Mouse (Mus musculus) forebrain, embryonic 13.5 days (tissue): ENCODE results near the gene Ankrd52. TPM values are rescaled to one million over a fixed set of nuclear protein-coding genes. Genes with fewer than 3 reads are reported as not detected.

ENCODE experiments used
- ATAC-seq: fragments of 200-750 bp; cut with Nextera tagmentation; 2 replicates; pipeline ENCODE4 v1.8.0; 2017
- H3K27ac ChIP-seq: fragments of 300-500 bp; sonication (generic); 2 replicates; pipeline ENCODE4 v1.5.1; 2015; ENCODE audit warnings: inconsistent platforms, mild to moderate bottlenecking, moderate library complexity
- H3K27me3 ChIP-seq: fragments of 300-500 bp; sonication (generic); 2 replicates; pipeline ENCODE4 v1.6.1; 2015; ENCODE audit warnings: mild to moderate bottlenecking, inconsistent platforms
- H3K36me3 ChIP-seq: fragments of 300-500 bp; sonication (generic); 2 replicates; pipeline ENCODE4 v1.6.1; 2015; ENCODE audit warnings: mild to moderate bottlenecking, inconsistent platforms; ENCODE audit not compliant: poor library complexity, severe bottlenecking
- H3K4me1 ChIP-seq: fragments of 300-500 bp; sonication (generic); 2 replicates; pipeline ENCODE4 v1.6.1; 2015; ENCODE audit warnings: inconsistent platforms
- H3K4me2 ChIP-seq: fragments of 300-500 bp; sonication (generic); 2 replicates; pipeline ENCODE4 v1.6.1; 2015; ENCODE audit warnings: inconsistent platforms, mild to moderate bottlenecking, moderate library complexity
- H3K4me3 ChIP-seq: fragments of 300-500 bp; sonication (generic); 2 replicates; pipeline ENCODE4 v1.5.1; 2015; ENCODE audit warnings: mild to moderate bottlenecking, inconsistent platforms
- H3K9ac ChIP-seq: fragments of 300-500 bp; sonication (generic); 2 replicates; pipeline ENCODE4 v1.6.1; 2015; ENCODE audit warnings: mild to moderate bottlenecking, inconsistent platforms
- H3K9me3 ChIP-seq: fragments of 300-500 bp; sonication (generic); replicated peaks from 2 replicates; pipeline ENCODE4 v1.6.1; 2016; ENCODE audit warnings: inconsistent platforms
- WGBS: fragments of 180-500 bp; shearing (Covaris S2); methylation state at CpG from one replicate; pipeline ENCODE4 v1.1.7; 2015; 5-methylcytosine and 5-hydroxymethylcytosine counted together
- polyA plus RNA-seq: library from polyadenylated mRNA; unstranded; fragments of >200 nt; fragmentation: Nextera tagmentation; extraction: Ambion mirVana; gene quantifications from 2 replicates; pipeline ENCODE4 v1.2.1, GENCODE M21; 2015

Gene Ankrd52
- polyA plus RNA-seq, 1 experiment from 2014 or later, result 12.0 TPM

- H3K27ac ChIP-seq, result no peak overlapping the region
- H3K9me3 ChIP-seq, result no peaks in the 10 kb centered on the region
- no peak overlapping the region for H3K4me2 ChIP-seq
- H3K9ac ChIP-seq, result no peak overlapping the region
- WGBS, result 93% methylated on average over 2 of the region's 2 CpGs
- H3K4me3 ChIP-seq, result no peak overlapping the region
- H3K4me1 ChIP-seq, result peaks cover 4% of the 10 kb centered on the region; the same call in 1 of the 2 replicates
- H3K27me3 ChIP-seq, result no peaks in the 10 kb centered on the region
- no peak for ATAC-seq
- H3K36me3 ChIP-seq, result peaks cover 90% of the 10 kb centered on the region
Measured at GRCm38 (mm10) chr10:128433417-128433816, 56.5 kb downstream of the Ankrd52 start.

DNA sequence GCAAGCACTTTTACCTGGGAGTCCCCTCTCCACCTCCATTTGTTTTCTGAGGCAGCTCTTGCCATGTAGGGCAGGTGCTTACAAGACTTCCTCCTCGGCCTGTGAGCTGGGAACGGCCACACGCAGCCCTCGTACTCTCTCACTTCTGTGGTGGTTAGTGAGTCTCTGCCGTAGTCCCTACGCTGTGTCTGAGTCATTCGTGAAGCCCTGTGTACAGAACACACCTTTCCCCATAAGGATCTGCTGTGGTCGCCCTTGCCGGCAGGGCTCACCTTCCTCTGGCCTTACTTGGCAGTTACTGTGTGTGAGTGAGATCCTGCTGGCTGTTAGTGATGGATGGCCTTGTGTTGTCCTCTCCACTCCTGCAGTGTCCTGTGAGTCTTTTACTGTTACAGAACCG is 57.8 kb downstream of the Ankrd52 start:
- no peak overlapping the region for H3K4me3 ChIP-seq
- no peak for ATAC-seq
- peaks cover 90% of the 10 kb centered on the region for H3K36me3 ChIP-seq

DNA sequence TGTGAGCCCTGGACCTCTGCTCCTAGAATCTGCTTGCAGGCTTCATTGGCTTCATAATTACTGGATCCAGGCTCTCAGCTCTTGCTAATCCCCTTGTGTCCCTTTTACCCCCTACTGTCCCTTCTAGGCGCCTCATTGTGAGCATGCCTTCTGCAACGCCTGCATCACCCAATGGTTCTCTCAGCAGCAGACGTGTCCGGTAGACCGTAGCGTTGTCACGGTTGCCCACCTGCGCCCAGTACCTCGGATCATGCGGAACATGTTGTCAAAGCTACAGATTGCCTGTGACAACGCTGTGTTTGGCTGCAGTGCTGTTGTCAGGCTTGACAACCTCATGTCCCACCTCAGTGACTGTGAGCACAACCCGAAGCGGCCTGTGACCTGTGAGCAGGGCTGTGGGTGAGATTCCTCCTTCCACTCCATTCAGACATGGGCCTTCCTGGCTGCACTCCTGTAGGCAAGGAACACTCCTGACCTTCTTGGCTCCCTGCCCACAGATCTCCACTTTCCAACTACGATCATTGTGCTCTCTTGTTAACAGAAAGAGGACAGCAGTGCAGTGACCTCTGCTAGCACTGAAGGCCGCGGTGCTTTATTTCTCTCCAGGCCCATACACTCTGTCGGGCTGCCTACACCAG is 58.4 kb downstream of the Ankrd52 start:
- Histone ChIP-seq H3K27ac (no peak overlapping the region), H3K4me2 (no peak overlapping the region), H3K4me3 (no peak overlapping the region), H3K27me3 (no peaks in the 10 kb centered on the region), H3K4me1 (peaks cover 4% of the 10 kb centered on the region; the same call in 1 of the 2 replicates), H3K9me3 (no peaks in the 10 kb centered on the region), H3K9ac (peak overlapping the region; percentile 26; the same call in 1 of the 2 replicates), H3K36me3 (peaks cover 90% of the 10 kb centered on the region)
- 71% methylated on average over 17 of the region's 17 CpGs for WGBS
- ATAC-seq, result no peak

More for the DNA sequence above, 57.8 kb downstream of the Ankrd52 start:
- H3K9me3 ChIP-seq, result no peaks in the 10 kb centered on the region
- no peaks in the 10 kb centered on the region for H3K27me3 ChIP-seq
- H3K9ac ChIP-seq, result no peak overlapping the region
- no peak overlapping the region for H3K4me2 ChIP-seq
- 93% methylated on average over 10 of the region's 10 CpGs for WGBS
- no peak overlapping the region for H3K27ac ChIP-seq
- H3K4me1 ChIP-seq, result peaks cover 4% of the 10 kb centered on the region; the same call in 1 of the 2 replicates

GRCm38 (mm10) chr10:128435873-128436272 is 59.0 kb downstream of the Ankrd52 start:
- no peak for ATAC-seq
- Histone ChIP-seq H3K4me2 (no peak overlapping the region), H3K36me3 (peaks cover 90% of the 10 kb centered on the region), H3K9ac (no peak overlapping the region), H3K4me1 (peaks cover 4% of the 10 kb centered on the region; the same call in 1 of the 2 replicates), H3K9me3 (no peaks in the 10 kb centered on the region), H3K27me3 (no peaks in the 10 kb centered on the region), H3K27ac (no peak overlapping the region), H3K4me3 (no peak overlapping the region)
- WGBS, result 90% methylated on average over 5 of the region's 5 CpGs

DNA sequence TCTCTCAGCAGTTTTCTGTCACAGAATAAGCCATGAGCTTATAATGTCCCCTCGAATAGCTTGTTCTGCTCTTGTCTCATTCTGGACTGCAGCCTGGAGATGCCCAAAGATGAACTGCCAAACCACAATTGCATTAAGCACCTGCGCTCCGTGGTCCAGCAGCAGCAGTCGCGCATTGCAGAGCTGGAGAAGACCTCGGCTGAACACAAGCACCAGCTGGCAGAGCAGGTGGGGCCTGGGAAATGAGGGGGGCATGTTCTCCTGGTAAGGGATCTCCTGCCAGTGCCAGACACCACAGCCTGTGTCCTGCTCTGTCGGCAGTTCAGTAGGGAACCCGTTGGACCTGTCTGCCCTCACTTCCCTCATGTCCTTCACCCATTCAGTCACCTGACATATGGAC is 59.5 kb downstream of the Ankrd52 start:
- WGBS, result 94% methylated on average over 8 of the region's 8 CpGs
- Histone ChIP-seq H3K4me2 (no peak overlapping the region), H3K9ac (no peak overlapping the region), H3K4me3 (no peak overlapping the region), H3K9me3 (no peaks in the 10 kb centered on the region), H3K4me1 (peaks cover 4% of the 10 kb centered on the region; the same call in 1 of the 2 replicates), H3K36me3 (peaks cover 90% of the 10 kb centered on the region), H3K27me3 (no peaks in the 10 kb centered on the region), H3K27ac (no peak overlapping the region)
- ATAC-seq, result no peak

DNA sequence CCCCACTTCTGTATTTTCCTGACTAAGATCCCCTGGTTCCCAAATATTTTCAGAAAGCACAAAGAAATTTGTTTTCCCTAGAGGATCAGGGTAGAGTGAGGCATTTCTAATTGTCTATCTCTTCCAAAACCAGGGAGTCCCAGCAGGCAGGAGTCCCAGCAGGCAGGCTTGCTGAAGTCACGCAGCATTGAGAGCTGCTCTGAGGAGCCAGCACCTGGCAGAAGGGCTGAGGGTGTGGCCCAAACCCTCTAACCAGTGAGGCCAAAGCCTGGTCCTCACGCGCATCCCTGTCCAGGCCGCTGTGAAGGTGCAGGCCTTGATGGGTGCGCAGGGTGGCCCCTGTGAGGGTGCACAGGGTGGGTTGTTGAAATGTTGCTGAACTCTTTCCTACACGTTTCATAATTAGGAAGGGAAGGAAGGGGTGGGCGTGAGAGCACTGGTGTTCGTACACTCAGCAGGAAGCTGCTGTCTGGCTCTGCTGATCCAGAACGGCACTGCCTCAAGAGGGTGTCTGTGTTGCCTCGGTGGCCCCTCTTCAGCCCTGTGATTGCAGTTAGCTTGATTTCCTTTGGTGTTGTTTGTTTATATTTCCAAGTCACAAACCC is 61.9 kb downstream of the Ankrd52 start:
- ATAC-seq, result no peak
- H3K27me3 ChIP-seq, result no peaks in the 10 kb centered on the region
- 89% methylated on average over 10 of the region's 10 CpGs for WGBS
- H3K4me3 ChIP-seq, result no peak overlapping the region
- no peaks in the 10 kb centered on the region for H3K9me3 ChIP-seq
- peaks cover 4% of the 10 kb centered on the region; the same call in 1 of the 2 replicates for H3K4me1 ChIP-seq
- H3K36me3 ChIP-seq, result peaks cover 85% of the 10 kb centered on the region
- no peak overlapping the region for H3K9ac ChIP-seq
- H3K27ac ChIP-seq, result no peak overlapping the region
- H3K4me2 ChIP-seq, result no peak overlapping the region

DNA sequence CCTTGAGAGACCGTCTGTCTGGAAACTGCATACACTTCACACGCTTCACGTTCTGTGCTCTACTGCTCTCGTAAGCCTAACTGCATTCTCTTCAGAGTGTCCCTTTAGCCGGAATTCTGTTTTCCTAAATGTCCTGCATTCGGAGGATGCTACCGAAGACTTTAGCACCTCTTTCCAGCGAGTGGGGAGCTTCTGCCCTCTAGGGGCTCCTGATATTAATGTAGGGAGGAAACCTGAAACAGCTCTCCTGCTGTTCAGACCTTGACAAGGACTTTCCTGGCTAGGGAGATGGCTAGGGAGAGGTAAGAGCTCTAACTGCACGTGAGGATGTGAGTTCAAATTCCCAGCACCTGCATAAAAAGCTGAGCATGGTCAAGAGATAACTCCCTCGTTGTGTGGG is 63.5 kb downstream of the Ankrd52 start:
- ATAC-seq, result no peak
- Histone ChIP-seq H3K27ac (no peak overlapping the region), H3K36me3 (peaks cover 69% of the 10 kb centered on the region), H3K27me3 (no peaks in the 10 kb centered on the region), H3K4me1 (no peaks in the 10 kb centered on the region; the same call in 1 of the 2 replicates), H3K9me3 (no peaks in the 10 kb centered on the region), H3K9ac (no peak overlapping the region), H3K4me2 (no peak overlapping the region), H3K4me3 (no peak overlapping the region)
- 65% methylated on average over 10 of the region's 10 CpGs for WGBS

- H3K4me1 ChIP-seq, result no peaks in the 10 kb centered on the region
- peaks cover 58% of the 10 kb centered on the region for H3K36me3 ChIP-seq
- WGBS, result 85% methylated on average over 10 of the region's 10 CpGs
- no peaks in the 10 kb centered on the region for H3K9me3 ChIP-seq
- H3K4me3 ChIP-seq, result no peak overlapping the region
- ATAC-seq, result no peak
- no peak overlapping the region for H3K27ac ChIP-seq
- H3K27me3 ChIP-seq, result no peaks in the 10 kb centered on the region
- H3K9ac ChIP-seq, result no peak overlapping the region
- no peak overlapping the region for H3K4me2 ChIP-seq
Measured at GRCm38 (mm10) chr10:128441324-128442119, 64.6 kb downstream of the Ankrd52 start.

DNA sequence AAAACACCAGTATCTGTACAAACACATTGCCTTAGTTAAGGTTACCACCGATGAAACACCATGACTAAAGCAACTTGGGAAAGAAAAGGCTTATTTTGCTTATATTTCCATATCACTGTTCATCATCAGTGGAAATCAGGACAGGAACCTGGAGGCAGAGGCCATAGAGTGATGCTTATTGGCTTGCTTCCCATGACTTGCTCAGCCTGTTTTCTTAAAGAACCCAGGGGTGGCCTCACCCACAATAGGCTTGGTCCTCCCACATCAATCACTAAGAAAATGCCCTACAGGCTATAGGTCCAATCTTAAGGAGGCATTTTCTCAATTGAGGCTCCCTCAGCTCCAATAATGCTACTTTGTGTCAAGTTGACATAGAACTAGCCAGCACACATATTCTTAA is 65.8 kb downstream of the Ankrd52 start:
- Histone ChIP-seq H3K4me2 (no peak overlapping the region), H3K4me1 (no peaks in the 10 kb centered on the region), H3K36me3 (peaks cover 47% of the 10 kb centered on the region), H3K9ac (no peak overlapping the region), H3K4me3 (no peak overlapping the region), H3K27me3 (no peaks in the 10 kb centered on the region), H3K9me3 (no peaks in the 10 kb centered on the region), H3K27ac (no peak overlapping the region)
- no peak for ATAC-seq
- WGBS, result 81% methylated on average over 1 of the region's 1 CpGs

- Histone ChIP-seq H3K27ac (no peak overlapping the region), H3K4me1 (no peaks in the 10 kb centered on the region), H3K4me3 (no peak overlapping the region), H3K36me3 (peaks cover 31% of the 10 kb centered on the region), H3K9me3 (no peaks in the 10 kb centered on the region), H3K4me2 (no peak overlapping the region), H3K9ac (no peak overlapping the region), H3K27me3 (no peaks in the 10 kb centered on the region)
- WGBS, result 75% methylated on average over 6 of the region's 6 CpGs
- no peak for ATAC-seq
Measured at GRCm38 (mm10) chr10:128444354-128444753, 67.4 kb downstream of the Ankrd52 start.

GRCm38 (mm10) chr10:128445407-128445806 is 68.5 kb downstream of the Ankrd52 start:
- no peak overlapping the region for H3K27ac ChIP-seq
- 86% methylated on average over 4 of the region's 4 CpGs for WGBS
- no peak overlapping the region for H3K4me3 ChIP-seq
- H3K27me3 ChIP-seq, result no peaks in the 10 kb centered on the region
- no peaks in the 10 kb centered on the region for H3K9me3 ChIP-seq
- H3K4me2 ChIP-seq, result no peak overlapping the region
- no peak overlapping the region for H3K9ac ChIP-seq
- no peaks in the 10 kb centered on the region for H3K4me1 ChIP-seq
- H3K36me3 ChIP-seq, result peaks cover 21% of the 10 kb centered on the region
- no peak for ATAC-seq

- H3K27ac ChIP-seq, result no peak overlapping the region
- no peak overlapping the region for H3K9ac ChIP-seq
- no peak overlapping the region for H3K4me2 ChIP-seq
- H3K9me3 ChIP-seq, result no peaks in the 10 kb centered on the region
- 84% methylated on average over 6 of the region's 6 CpGs for WGBS
- H3K36me3 ChIP-seq, result no peaks in the 10 kb centered on the region
- no peak overlapping the region for H3K4me3 ChIP-seq
- ATAC-seq, result no peak
- H3K4me1 ChIP-seq, result peaks cover 3% of the 10 kb centered on the region; the same call in 1 of the 2 replicates
- no peaks in the 10 kb centered on the region for H3K27me3 ChIP-seq
Measured at GRCm38 (mm10) chr10:128451014-128451413, 74.1 kb downstream of the Ankrd52 start.
